Mouse (Mus musculus) liver, postnatal 0 days (tissue): ENCODE results near the gene Otx1.

Experiments used
- CTCF ChIP-seq: sonication (generic); IDR thresholded peaks from 2 replicates; pipeline ENCODE4 v1.5.1; 2016; ENCODE audit warnings: antibody characterized with exemption, low read depth
- EP300 ChIP-seq: IDR thresholded peaks from 2 replicates; pipeline ENCODE4 v1.6.1; 2016; ENCODE audit warnings: antibody characterized with exemption, low read depth, mild to moderate bottlenecking

DNA sequence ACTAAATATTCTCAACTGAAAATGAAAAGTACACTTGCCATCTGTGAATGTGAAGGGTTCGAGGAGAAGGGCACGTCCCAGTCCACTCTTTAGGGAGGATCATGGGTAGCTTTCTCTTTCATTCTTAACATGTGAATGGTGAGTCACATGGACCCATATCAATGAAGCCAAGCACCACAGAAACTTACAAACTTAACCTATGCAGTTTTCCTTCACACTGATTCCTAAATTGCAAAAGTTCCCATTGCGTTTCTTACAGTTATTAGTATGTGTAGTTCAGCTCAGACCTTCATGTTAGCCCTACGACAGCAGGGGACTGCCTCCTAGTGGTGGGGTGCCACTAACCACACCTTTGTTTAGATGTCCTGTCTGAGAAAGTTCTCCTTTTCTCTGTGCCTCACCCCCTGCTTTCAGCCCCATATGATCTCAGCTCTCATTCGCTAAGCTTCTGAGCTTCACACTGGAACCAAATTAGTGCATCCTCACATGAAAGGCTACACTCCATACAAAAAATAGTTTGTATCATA is 28.6 kb downstream of the Otx1 start:
- TF ChIP-seq CTCF (peak; percentile 50), EP300 (no peak)
